Mouse (Mus musculus) neural tube, embryonic 12.5 days (tissue): ENCODE measurements around the gene Kctd2. TPM values are rescaled to one million over a fixed set of nuclear protein-coding genes. Genes with fewer than 3 reads are reported as not detected.
"Not testable (repeated sequence)": the region's sequence is repeated elsewhere in the genome, so short reads cannot be mapped to it uniquely, and the experiment has no call there.

Experiments
- ATAC-seq: fragments of 200-750 bp; cut with Nextera tagmentation; 2 replicates; pipeline ENCODE4 v1.8.0; 2017; ENCODE audit warnings: low read depth, mild to moderate bottlenecking, moderate TSS enrichment, moderate library complexity; ENCODE audit not compliant: low FRiP score
- H3K27ac ChIP-seq: fragments of 300-500 bp; sonication (generic); 2 replicates; pipeline ENCODE4 v1.5.1; 2016
- H3K27me3 ChIP-seq: fragments of 300-500 bp; sonication (generic); replicated peaks from 2 replicates; pipeline ENCODE4 v1.6.1; 2016; ENCODE audit warnings: mild to moderate bottlenecking
- H3K36me3 ChIP-seq: fragments of 300-500 bp; sonication (generic); 2 replicates; pipeline ENCODE4 v1.6.1; 2016; ENCODE audit warnings: mild to moderate bottlenecking
- H3K4me1 ChIP-seq: fragments of 300-500 bp; sonication (generic); 2 replicates; pipeline ENCODE4 v1.6.1; 2016
- H3K4me2 ChIP-seq: fragments of 300-500 bp; sonication (generic); replicated peaks from 2 replicates; pipeline ENCODE4 v1.6.1; 2016; ENCODE audit warnings: mild to moderate bottlenecking
- H3K4me3 ChIP-seq: fragments of 300-500 bp; sonication (generic); 2 replicates; pipeline ENCODE4 v1.5.1; 2016
- H3K9ac ChIP-seq: fragments of 300-500 bp; sonication (generic); 2 replicates; pipeline ENCODE4 v1.6.1; 2016; ENCODE audit warnings: mild to moderate bottlenecking
- H3K9me3 ChIP-seq: fragments of 300-500 bp; sonication (generic); 2 replicates; pipeline ENCODE4 v1.6.1; 2016; ENCODE audit warnings: mild to moderate bottlenecking
- WGBS: fragments of 180-500 bp; shearing (Covaris S2); methylation state at CpG from one replicate; pipeline ENCODE4 v1.1.7; 2016; 5-methylcytosine and 5-hydroxymethylcytosine counted together
- polyA plus RNA-seq: library from polyadenylated mRNA; unstranded; fragments of >200 nt; fragmentation: Nextera tagmentation; extraction: Ambion mirVana; gene quantifications from 2 replicates; pipeline ENCODE4 v1.2.1, GENCODE M21; 2016

The Kctd2 gene
- polyA plus RNA-seq, 1 experiment from 2014 or later: 29.9 TPM

GRCm38 (mm10) chr11:115463397-115463796, 43.5 kb downstream of the Kctd2 start:
- H3K9me3 ChIP-seq: no peaks in the 10 kb centered on the region
- H3K36me3 ChIP-seq: no peaks in the 10 kb centered on the region
- H3K4me1 ChIP-seq: peaks cover 8% of the 10 kb centered on the region; the same call in 1 of the 2 replicates
- no peak overlapping the region for H3K4me3 ChIP-seq
- no peak for ATAC-seq
- H3K27me3 ChIP-seq: no peaks in the 10 kb centered on the region
- no peak overlapping the region for H3K27ac ChIP-seq
- H3K4me2 ChIP-seq: no peak overlapping the region
- WGBS: 72% methylated on average over 11 of the region's 11 CpGs
- H3K9ac ChIP-seq: no peak overlapping the region

GRCm38 (mm10) chr11:115464851-115465250, 44.9 kb downstream of the Kctd2 start:
- H3K36me3 ChIP-seq: no peaks in the 10 kb centered on the region
- no peaks in the 10 kb centered on the region for H3K27me3 ChIP-seq
- H3K4me2 ChIP-seq: no peak overlapping the region
- H3K27ac ChIP-seq: no peak overlapping the region
- WGBS: 88% methylated on average over 8 of the region's 8 CpGs
- no peak overlapping the region for H3K4me3 ChIP-seq
- ATAC-seq: no peak
- no peak overlapping the region for H3K9ac ChIP-seq
- H3K4me1 ChIP-seq: peaks cover 8% of the 10 kb centered on the region; the same call in 1 of the 2 replicates
- H3K9me3 ChIP-seq: no peaks in the 10 kb centered on the region

DNA sequence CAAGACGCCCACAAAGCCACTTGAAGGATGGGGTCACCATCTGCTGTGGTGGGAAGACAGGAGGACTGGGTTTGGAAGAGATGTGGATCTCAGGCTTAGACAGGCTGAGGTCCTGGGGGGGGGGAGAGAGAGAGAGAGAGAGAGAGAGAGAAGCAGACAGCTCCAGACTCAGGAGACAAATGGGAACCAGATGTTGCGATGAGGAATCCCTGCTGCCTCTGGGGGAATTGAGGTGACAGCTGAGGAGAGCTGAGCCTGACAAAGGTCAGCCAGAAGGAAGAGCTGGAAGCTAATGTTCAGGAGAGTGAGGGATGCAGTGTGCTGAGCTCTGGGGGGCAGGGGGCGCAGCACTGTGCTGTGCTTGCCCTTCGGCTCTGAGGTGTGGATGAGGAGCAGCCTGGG, 47.3 kb downstream of the Kctd2 start:
- no peak for ATAC-seq
- Histone ChIP-seq H3K4me1 (peaks cover 8% of the 10 kb centered on the region; the same call in 1 of the 2 replicates), H3K27ac (no peak overlapping the region), H3K36me3 (no peaks in the 10 kb centered on the region), H3K9ac (no peak overlapping the region), H3K4me2 (no peak overlapping the region), H3K4me3 (no peak overlapping the region), H3K9me3 (no peaks in the 10 kb centered on the region), H3K27me3 (no peaks in the 10 kb centered on the region)
- WGBS: 42% methylated on average over 4 of the region's 4 CpGs

- Histone ChIP-seq H3K27ac (no peak overlapping the region), H3K36me3 (no peaks in the 10 kb centered on the region), H3K27me3 (no peaks in the 10 kb centered on the region), H3K4me1 (peaks cover 30% of the 10 kb centered on the region), H3K9me3 (no peaks in the 10 kb centered on the region), H3K4me2 (no peak overlapping the region), H3K4me3 (no peak overlapping the region), H3K9ac (no peak overlapping the region)
- 88% methylated on average over 7 of the region's 7 CpGs for WGBS
- ATAC-seq: no peak
Observed at GRCm38 (mm10) chr11:115472183-115472582, 52.3 kb downstream of the Kctd2 start.

GRCm38 (mm10) chr11:115473626-115474275, 53.8 kb downstream of the Kctd2 start:
- Histone ChIP-seq H3K27ac (no peak overlapping the region), H3K4me1 (peaks cover 24% of the 10 kb centered on the region), H3K9me3 (no peaks in the 10 kb centered on the region), H3K4me2 (peak overlapping the region; percentile 3; the same call in 1 of the 2 replicates), H3K27me3 (no peaks in the 10 kb centered on the region), H3K4me3 (no peak overlapping the region), H3K36me3 (no peaks in the 10 kb centered on the region), H3K9ac (no peak overlapping the region)
- 23% methylated on average over 15 of the region's 15 CpGs for WGBS
- ATAC-seq: no peak

GRCm38 (mm10) chr11:115475025-115475757, 55.3 kb downstream of the Kctd2 start, which contains the start of gene Armc7:
TSS of gene Armc7 (plus strand) at chr11:115475667.
- peak within 1 kb of the TSS; percentile 98 for H3K4me2 ChIP-seq
- H3K9me3 ChIP-seq: no peaks in the 10 kb centered on the region
- H3K27ac ChIP-seq: peak within 1 kb of the TSS; percentile 17; the same call in 1 of the 2 replicates
- H3K9ac ChIP-seq: peak within 1 kb of the TSS; percentile 79
- peak; percentile 95 for ATAC-seq
- WGBS: under 1% methylated on average over 26 of the region's 26 CpGs
- peak within 1 kb of the TSS; percentile 82 for H3K4me3 ChIP-seq
- peaks cover 24% of the 10 kb centered on the region for H3K4me1 ChIP-seq
- no peaks in the 10 kb centered on the region for H3K36me3 ChIP-seq
- H3K27me3 ChIP-seq: no peaks in the 10 kb centered on the region

GRCm38 (mm10) chr11:115475758-115476237, 55.9 kb downstream of the Kctd2 start:
- H3K27ac ChIP-seq: no peak overlapping the region
- H3K4me1 ChIP-seq: peaks cover 24% of the 10 kb centered on the region
- 6% methylated on average over 28 of the region's 28 CpGs for WGBS

GRCm38 (mm10) chr11:115476630-115477029, 56.7 kb downstream of the Kctd2 start:
- H3K36me3 ChIP-seq, H3K27me3 ChIP-seq, H3K4me3 ChIP-seq, H3K9ac ChIP-seq, H3K27ac ChIP-seq, ATAC-seq, H3K9me3 ChIP-seq: not testable (repeated sequence)
- Histone ChIP-seq H3K4me1 (peaks cover 24% of the 10 kb centered on the region), H3K4me2 (peak overlapping the region; percentile 98)
- WGBS: 86% methylated on average over 4 of the region's 4 CpGs

More at GRCm38 (mm10) chr11:115475758-115476237, 55.9 kb downstream of the Kctd2 start:
- Histone ChIP-seq H3K4me2 (peak overlapping the region; percentile 98), H3K4me3 (peak overlapping the region; percentile 82), H3K9me3 (no peaks in the 10 kb centered on the region), H3K27me3 (no peaks in the 10 kb centered on the region), H3K9ac (peak overlapping the region; percentile 79), H3K36me3 (no peaks in the 10 kb centered on the region)
- no peak for ATAC-seq

DNA sequence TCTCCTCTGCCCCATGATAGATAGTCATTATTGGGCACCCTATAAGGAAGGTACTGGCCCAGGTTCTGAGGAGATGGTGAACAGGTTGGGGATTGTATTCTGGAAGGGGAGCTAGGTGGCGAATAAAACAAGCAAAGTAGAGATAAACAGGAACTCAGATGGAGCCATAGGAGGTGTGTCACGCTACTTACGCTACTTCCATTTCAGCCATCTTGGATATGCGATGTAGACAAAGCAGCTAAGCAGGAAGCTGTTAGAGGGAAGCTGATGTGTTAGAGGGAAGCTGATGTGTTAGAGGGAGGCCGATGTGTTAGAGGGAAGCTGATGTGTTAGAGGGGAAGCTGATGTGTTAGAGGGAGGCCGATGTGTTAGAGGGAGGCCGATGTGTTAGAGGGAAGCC, 57.5 kb downstream of the Kctd2 start:
- not testable (repeated sequence) for ATAC-seq, H3K4me3 ChIP-seq, H3K4me2 ChIP-seq, H3K27ac ChIP-seq, H3K36me3 ChIP-seq, H3K9ac ChIP-seq, H3K9me3 ChIP-seq, H3K27me3 ChIP-seq
- H3K4me1 ChIP-seq: peaks cover 24% of the 10 kb centered on the region
- WGBS: 86% methylated on average over 7 of the region's 7 CpGs

GRCm38 (mm10) chr11:115478296-115478938, 58.5 kb downstream of the Kctd2 start:
- Histone ChIP-seq H3K9me3 (no peaks in the 10 kb centered on the region), H3K27ac (no peak overlapping the region), H3K36me3 (no peaks in the 10 kb centered on the region), H3K27me3 (no peaks in the 10 kb centered on the region), H3K4me1 (peaks cover 21% of the 10 kb centered on the region), H3K9ac (no peak overlapping the region), H3K4me3 (no peak overlapping the region), H3K4me2 (no peak overlapping the region)
- 88% methylated on average over 9 of the region's 9 CpGs for WGBS
- no peak for ATAC-seq
